In genomic region chr3:83895111-83895510, GRCm38 (mm10) we compare ENCODE assay signal across 33 mouse cellular contexts.
"Had no signal": no experiment of that assay in that cellular context is flagged by ENCODE, and none has a peak within 500 bp of the region (broad histone marks: within the 10 kb centered on the region; RNA-seq: fewer than 3 reads in every experiment).

No protein-coding gene starts in this region.

- DNase-seq: heart, postnatal 10 days; heart, postnatal 36 days; heart, postnatal 4 days; kidney, adult 11 months; kidney, adult 18-20 months; kidney, adult 2 months; kidney, adult 8-10 months; kidney, adult 9 months; kidney, postnatal 10 days; kidney, postnatal 14 days; kidney, postnatal 25 days; kidney, postnatal 4 days; layer of hippocampus, adult 9-11 months; layer of hippocampus, postnatal 36 days had no signal

- ATAC-seq: hindbrain, embryonic 16.5 days; hindbrain, postnatal 0 days; inflammation-experienced regulatory T-cells, adult 6 months; intestine, embryonic 15.5 days; intestine, embryonic 16.5 days; intestine, postnatal 0 days had no signal

- H3K27me3 ChIP-seq: heart, embryonic 12.5 days; heart, embryonic 13.5 days; heart, embryonic 15.5 days; hindbrain, embryonic 12.5 days; hindbrain, embryonic 13.5 days; hindbrain, embryonic 15.5 days; intestine, embryonic 15.5 days; kidney, embryonic 15.5 days had no signal

- H3K9me3 ChIP-seq: heart, embryonic 10.5 days; heart, embryonic 15.5 days; hindbrain, embryonic 12.5 days; hindbrain, embryonic 13.5 days; hindbrain, embryonic 15.5 days; intestine, embryonic 15.5 days; kidney, embryonic 15.5 days had no signal

- H3K4me1 ChIP-seq: heart, embryonic 10.5 days; heart, embryonic 13.5 days; hindbrain, embryonic 10.5 days; hindbrain, embryonic 12.5 days; hindbrain, embryonic 13.5 days; hindbrain, embryonic 15.5 days; intestine, embryonic 15.5 days; kidney, embryonic 15.5 days had no signal

- H3K4me2 ChIP-seq: heart, embryonic 11.5 days; heart, embryonic 12.5 days; heart, embryonic 13.5 days; heart, embryonic 15.5 days; hindbrain, embryonic 12.5 days; hindbrain, embryonic 13.5 days; hindbrain, embryonic 14.5 days; hindbrain, embryonic 15.5 days; intestine, embryonic 15.5 days; kidney, embryonic 15.5 days had no signal

- H3K4me3 ChIP-seq: heart, embryonic 10.5 days; heart, embryonic 12.5 days; heart, embryonic 13.5 days; heart, embryonic 15.5 days; hindbrain, embryonic 10.5 days; hindbrain, embryonic 12.5 days; hindbrain, embryonic 13.5 days; hindbrain, embryonic 15.5 days; intestine, embryonic 15.5 days; kidney, embryonic 15.5 days; layer of hippocampus, adult 2 months had no signal

- H3K9ac ChIP-seq: heart, embryonic 12.5 days; heart, embryonic 13.5 days; heart, embryonic 15.5 days; hindbrain, embryonic 12.5 days; hindbrain, embryonic 13.5 days; hindbrain, embryonic 14.5 days; hindbrain, embryonic 15.5 days; intestine, embryonic 15.5 days; kidney, embryonic 15.5 days had no signal

- H3K27ac ChIP-seq: heart, embryonic 10.5 days; heart, embryonic 13.5 days; heart, embryonic 15.5 days; hindbrain, embryonic 10.5 days; hindbrain, embryonic 12.5 days; hindbrain, embryonic 13.5 days; hindbrain, embryonic 14.5 days; hindbrain, embryonic 15.5 days; hindbrain, postnatal 0 days; intestine, embryonic 15.5 days; kidney, embryonic 15.5 days; kidney, postnatal 0 days; layer of hippocampus, adult 2 months had no signal
